Mouse (Mus musculus): ENCODE measurements around the gene Heg1. TPM values are rescaled to one million over a fixed set of nuclear protein-coding genes. Genes with fewer than 3 reads are reported as not detected.

The Heg1 gene
- polyA plus RNA-seq, 1 experiment from 2014 or later = 4.7 TPM

- H3K36me3 ChIP-seq (replicated peaks; ENCODE audit: insufficient read depth, low read length) = no peaks in the 10 kb centered on the region
- peaks cover 20% of the 10 kb centered on the region for H3K4me1 ChIP-seq (ENCODE audit: insufficient read depth)
- no peak overlapping the region for H3K27ac ChIP-seq (ENCODE audit: low read depth)
- H3K27me3 ChIP-seq (ENCODE audit: insufficient read depth, low read length) = no peaks in the 10 kb centered on the region
- no peak overlapping the region for H3K4me2 ChIP-seq (ENCODE audit: low read depth, low read length)
- TF ChIP-seq CTCF (IDR thresholded peaks at IDR 0.05; ENCODE audit: low read depth) (no peak), EP300 (IDR thresholded peaks at IDR 0.05; ENCODE audit: low read depth) (no peak)
- ATAC-seq (no peak), DNase-seq (no peak)
- no peak overlapping the region for H3K9ac ChIP-seq (replicated peaks)
- no peak overlapping the region for H3K4me3 ChIP-seq (ENCODE audit: low read depth, low read length)
- no peaks in the 10 kb centered on the region for H3K9me3 ChIP-seq (ENCODE audit: low read length)
- 42% methylated on average over 4 of the region's 4 CpGs for WGBS (ENCODE audit: insufficient replicate concordance)
Observed at GRCm38 (mm10) chr16:33795106-33795505, 110.9 kb downstream of the Heg1 start.

DNA sequence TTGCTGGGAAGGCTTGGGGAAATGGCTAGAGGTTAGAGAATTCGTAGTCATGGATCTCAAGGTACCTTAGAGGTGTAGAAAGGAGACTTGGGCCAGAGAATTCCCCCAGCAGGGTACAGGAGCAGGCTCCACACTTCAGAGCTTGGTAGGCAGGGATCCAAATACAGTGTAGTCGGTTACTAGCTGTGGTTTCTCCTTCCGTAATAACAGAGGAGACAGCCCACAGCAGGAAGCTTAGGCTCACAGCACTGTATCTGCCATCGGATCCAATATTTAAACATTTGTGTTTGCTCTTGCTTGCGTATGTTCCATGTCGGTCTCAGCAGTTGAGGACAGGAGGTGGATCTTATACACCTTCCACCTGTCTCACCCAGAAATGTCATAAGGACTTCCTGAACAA lies 111.7 kb downstream of the Heg1 start:
- 25% methylated on average over 6 of the region's 6 CpGs for WGBS (ENCODE audit: insufficient replicate concordance)
- H3K27ac ChIP-seq (ENCODE audit: low read depth) = no peak overlapping the region
- no peak overlapping the region; the same call in 1 of the 2 replicates for H3K9ac ChIP-seq (replicated peaks)
- no peaks in the 10 kb centered on the region for H3K36me3 ChIP-seq (replicated peaks; ENCODE audit: insufficient read depth, low read length)
- H3K9me3 ChIP-seq (ENCODE audit: low read length) = no peaks in the 10 kb centered on the region
- H3K27me3 ChIP-seq (ENCODE audit: insufficient read depth, low read length) = no peaks in the 10 kb centered on the region
- H3K4me2 ChIP-seq (ENCODE audit: low read depth, low read length) = peak overlapping the region; percentile 0; the same call in 1 of the 2 replicates
- no peak for DNase-seq
- peak; percentile 23; the same call in 1 of the 2 replicates for ATAC-seq
- peaks cover 20% of the 10 kb centered on the region for H3K4me1 ChIP-seq (ENCODE audit: insufficient read depth)
- no peak overlapping the region for H3K4me3 ChIP-seq (ENCODE audit: low read depth, low read length)
- no peak for TF ChIP-seq CTCF (IDR thresholded peaks at IDR 0.05; ENCODE audit: low read depth)
- TF ChIP-seq EP300 (IDR thresholded peaks at IDR 0.05; ENCODE audit: low read depth) = no peak

GRCm38 (mm10) chr16:33796756-33797155 lies 112.6 kb downstream of the Heg1 start:
- Histone ChIP-seq H3K36me3 (replicated peaks; ENCODE audit: insufficient read depth, low read length) (no peaks in the 10 kb centered on the region), H3K27me3 (ENCODE audit: insufficient read depth, low read length) (no peaks in the 10 kb centered on the region), H3K9me3 (ENCODE audit: low read length) (no peaks in the 10 kb centered on the region), H3K4me1 (ENCODE audit: insufficient read depth) (peaks cover 20% of the 10 kb centered on the region), H3K4me2 (ENCODE audit: low read depth, low read length) (no peak overlapping the region), H3K9ac (replicated peaks) (no peak overlapping the region), H3K27ac (ENCODE audit: low read depth) (no peak overlapping the region), H3K4me3 (ENCODE audit: low read depth, low read length) (no peak overlapping the region)
- TF ChIP-seq CTCF (IDR thresholded peaks at IDR 0.05; ENCODE audit: low read depth) (no peak), EP300 (IDR thresholded peaks at IDR 0.05; ENCODE audit: low read depth) (no peak)
- ATAC-seq = no peak
- WGBS (ENCODE audit: insufficient replicate concordance) = 62% methylated on average over 3 of the region's 3 CpGs
- no peak for DNase-seq

DNA sequence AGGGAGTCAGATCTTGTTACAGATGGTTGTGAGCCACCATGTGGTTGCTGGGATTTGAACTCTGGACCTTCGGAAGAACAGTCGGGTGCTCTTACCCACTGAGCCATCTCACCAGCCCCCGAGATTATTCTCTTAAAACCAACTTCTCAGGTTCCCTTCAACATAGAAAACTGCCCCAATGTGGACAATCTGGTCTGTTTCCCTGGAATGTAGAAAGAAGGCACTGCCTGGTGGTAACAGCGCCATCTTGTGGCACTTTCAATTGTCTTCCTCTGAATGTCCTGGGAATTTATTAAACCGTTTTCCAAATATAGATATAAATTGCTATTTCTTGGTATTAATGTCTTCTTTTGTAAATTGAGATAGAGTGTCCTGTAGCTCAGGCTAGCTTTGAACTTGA lies 113.7 kb downstream of the Heg1 start:
- H3K4me2 ChIP-seq (ENCODE audit: low read depth, low read length) = no peak overlapping the region
- DNase-seq (peak; percentile 60), ATAC-seq (no peak)
- H3K27me3 ChIP-seq (ENCODE audit: insufficient read depth, low read length) = no peaks in the 10 kb centered on the region
- no peak overlapping the region for H3K9ac ChIP-seq (replicated peaks)
- peaks cover 17% of the 10 kb centered on the region for H3K4me1 ChIP-seq (ENCODE audit: insufficient read depth)
- WGBS (ENCODE audit: insufficient replicate concordance) = 38% methylated on average over 5 of the region's 5 CpGs
- H3K9me3 ChIP-seq (ENCODE audit: low read length) = no peaks in the 10 kb centered on the region
- H3K4me3 ChIP-seq (ENCODE audit: low read depth, low read length) = no peak overlapping the region
- H3K36me3 ChIP-seq (replicated peaks; ENCODE audit: insufficient read depth, low read length) = no peaks in the 10 kb centered on the region
- TF ChIP-seq CTCF (IDR thresholded peaks at IDR 0.05; ENCODE audit: low read depth) (peak; percentile 84), EP300 (IDR thresholded peaks at IDR 0.05; ENCODE audit: low read depth) (no peak)
- no peak overlapping the region for H3K27ac ChIP-seq (ENCODE audit: low read depth)

DNA sequence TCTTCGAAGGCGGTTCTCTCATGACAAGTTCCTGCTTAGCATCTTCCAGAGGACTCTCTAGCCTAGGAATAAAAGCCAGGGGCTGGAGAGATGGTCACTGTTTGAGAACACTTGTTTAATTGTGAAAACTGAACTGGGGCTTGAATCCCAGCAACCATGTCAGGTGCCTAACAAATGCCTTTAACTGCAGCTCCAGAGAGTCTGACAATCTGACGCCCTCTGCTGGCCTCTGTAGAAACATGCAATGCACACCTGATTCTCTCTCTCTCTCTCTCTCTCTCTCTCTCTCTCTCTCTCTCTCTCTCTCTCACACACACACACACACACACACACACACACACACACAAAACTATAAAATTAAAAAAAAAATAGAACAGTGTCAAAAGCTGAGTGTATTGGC lies 125.8 kb downstream of the Heg1 start:
- DNase-seq (no peak), ATAC-seq (no peak)
- Histone ChIP-seq H3K27me3 (ENCODE audit: insufficient read depth, low read length) (no peaks in the 10 kb centered on the region), H3K9ac (replicated peaks) (no peak overlapping the region), H3K27ac (ENCODE audit: low read depth) (no peak overlapping the region), H3K9me3 (ENCODE audit: low read length) (no peaks in the 10 kb centered on the region), H3K4me3 (ENCODE audit: low read depth, low read length) (no peak overlapping the region), H3K4me1 (ENCODE audit: insufficient read depth) (no peaks in the 10 kb centered on the region), H3K4me2 (ENCODE audit: low read depth, low read length) (no peak overlapping the region), H3K36me3 (replicated peaks; ENCODE audit: insufficient read depth, low read length) (no peaks in the 10 kb centered on the region)
- WGBS (ENCODE audit: insufficient replicate concordance) = 66% methylated on average over 3 of the region's 3 CpGs
- peak; percentile 57 for TF ChIP-seq CTCF (IDR thresholded peaks at IDR 0.05; ENCODE audit: low read depth)
- no peak for TF ChIP-seq EP300 (IDR thresholded peaks at IDR 0.05; ENCODE audit: low read depth)

- no peaks in the 10 kb centered on the region for H3K4me1 ChIP-seq (ENCODE audit: insufficient read depth)
- H3K27ac ChIP-seq (ENCODE audit: low read depth) = no peak overlapping the region
- no peak overlapping the region for H3K9ac ChIP-seq (replicated peaks)
- H3K4me3 ChIP-seq (ENCODE audit: low read depth, low read length) = no peak overlapping the region
- ATAC-seq (no peak), DNase-seq (no peak)
- WGBS (ENCODE audit: insufficient replicate concordance) = 81% methylated on average over 7 of the region's 7 CpGs
- H3K36me3 ChIP-seq (replicated peaks; ENCODE audit: insufficient read depth, low read length) = no peaks in the 10 kb centered on the region
- H3K27me3 ChIP-seq (ENCODE audit: insufficient read depth, low read length) = peaks cover 2% of the 10 kb centered on the region; the same call in 1 of the 2 replicates
- H3K4me2 ChIP-seq (ENCODE audit: low read depth, low read length) = no peak overlapping the region
- H3K9me3 ChIP-seq (ENCODE audit: low read length) = no peaks in the 10 kb centered on the region
- TF ChIP-seq EP300 (IDR thresholded peaks at IDR 0.05; ENCODE audit: low read depth) (no peak), CTCF (IDR thresholded peaks at IDR 0.05; ENCODE audit: low read depth) (no peak)
Observed at GRCm38 (mm10) chr16:33818413-33819165, 134.4 kb downstream of the Heg1 start.

All from liver, postnatal 0 days (tissue).